Comparison of ENCODE assay signal across 23 mouse cellular contexts in genomic region chr10:21455863-21456262, GRCm38 (mm10).
DNase-seq lines count a peak whose midpoint lies in the region; ATAC-seq and TF ChIP-seq lines count a peak whose summit lies in the region.
"Had no signal": no experiment of that assay in that cellular context is flagged by ENCODE, and none has a peak within 500 bp of the region (broad histone marks: within the 10 kb centered on the region; RNA-seq: fewer than 3 reads in every experiment).

No protein-coding gene starts in this region.

- H3K4me2 ChIP-seq in forebrain, embryonic 16.5 days (ENCODE audit: low read length), result no peak overlapping the region
- no peak overlapping the region for H3K4me2 ChIP-seq in forebrain, embryonic 12.5 days
- no peak overlapping the region for H3K4me2 ChIP-seq in lung, embryonic 14.5 days
- H3K4me2 ChIP-seq in neural tube, embryonic 14.5 days (ENCODE audit: low read depth, low read length), result no peak overlapping the region
- H3K4me2 ChIP-seq: embryonic facial prominence, embryonic 15.5 days; heart, embryonic 12.5 days; liver, embryonic 15.5 days; neural tube, embryonic 12.5 days had no signal

- no peaks in the 10 kb centered on the region for H3K27me3 ChIP-seq in forebrain, embryonic 16.5 days (replicated peaks; ENCODE audit: control insufficient read depth, insufficient read depth, low read length)
- no peaks in the 10 kb centered on the region for H3K27me3 ChIP-seq in forebrain, embryonic 12.5 days
- no peaks in the 10 kb centered on the region for H3K27me3 ChIP-seq in lung, embryonic 14.5 days (ENCODE audit: insufficient read depth, low read length)
- no peaks in the 10 kb centered on the region for H3K27me3 ChIP-seq in neural tube, embryonic 14.5 days (ENCODE audit: control insufficient read depth, insufficient read depth, low read length)
- H3K27me3 ChIP-seq: embryonic facial prominence, embryonic 15.5 days; heart, embryonic 12.5 days; liver, embryonic 15.5 days; neural tube, embryonic 12.5 days had no signal

- peak; percentile 65 for DNase-seq in lung, embryonic 14.5 days
- DNase-seq in lung, postnatal 36 days, result no peak
- no peak for DNase-seq in neural tube, embryonic 10.5 days (ENCODE audit: extremely low spot score, low spot score)
- DNase-seq in retina, postnatal 1 day, result peak; percentile 75
- no peak for DNase-seq in right cerebral cortex, postnatal 36 days (ENCODE audit: low spot score in 2 of 2)
- DNase-seq: adrenal gland, postnatal 14 days; cerebellum, adult 8-10 months; gastrocnemius, postnatal 14 days; heart, postnatal 10 days; kidney, adult 2 months; liver; spleen, adult 18-20 months had no signal

- peaks cover 3% of the 10 kb centered on the region; the same call in 1 of the 2 replicates for H3K9me3 ChIP-seq in forebrain, embryonic 16.5 days (ENCODE audit: control insufficient read depth, low read length)
- H3K9me3 ChIP-seq in forebrain, embryonic 12.5 days, result no peaks in the 10 kb centered on the region
- H3K9me3 ChIP-seq in lung, embryonic 14.5 days (ENCODE audit: low read depth, low read length), result no peaks in the 10 kb centered on the region; the same call in 1 of the 2 replicates
- H3K9me3 ChIP-seq in neural tube, embryonic 14.5 days (ENCODE audit: control insufficient read depth, low read length), result no peaks in the 10 kb centered on the region
- H3K9me3 ChIP-seq: embryonic facial prominence, embryonic 15.5 days; limb, embryonic 10.5 days; liver, embryonic 15.5 days; neural tube, embryonic 12.5 days had no signal

- WGBS in forebrain, embryonic 16.5 days, result 18% methylated on average over 5 of the region's 5 CpGs
- WGBS in forebrain, embryonic 12.5 days, result 20% methylated on average over 5 of the region's 5 CpGs
- WGBS in lung, embryonic 14.5 days, result 35% methylated on average over 5 of the region's 5 CpGs
- 37% methylated on average over 5 of the region's 5 CpGs for WGBS in neural tube, embryonic 14.5 days

- peak; percentile 44; the same call in 1 of the 2 replicates for ATAC-seq in forebrain, embryonic 16.5 days
- no peak for ATAC-seq in forebrain, embryonic 12.5 days (ENCODE audit: low FRiP score)
- no peak; the same call in 1 of the 2 replicates for ATAC-seq in lung, embryonic 14.5 days (ENCODE audit: insufficient read depth)
- peak; percentile 49; the same call in 1 of the 2 replicates for ATAC-seq in neural tube, embryonic 14.5 days (ENCODE audit: low read depth)
- ATAC-seq: CD4-positive, CD25-positive, alpha-beta regulatory T cell, adult 4 months had no signal

- H3K36me3 ChIP-seq in forebrain, embryonic 16.5 days (ENCODE audit: control insufficient read depth, insufficient read depth), result no peaks in the 10 kb centered on the region
- H3K36me3 ChIP-seq in forebrain, embryonic 12.5 days (replicated peaks), result no peaks in the 10 kb centered on the region
- no peaks in the 10 kb centered on the region for H3K36me3 ChIP-seq in lung, embryonic 14.5 days (ENCODE audit: insufficient read depth)
- no peaks in the 10 kb centered on the region for H3K36me3 ChIP-seq in neural tube, embryonic 14.5 days (ENCODE audit: control insufficient read depth, insufficient read depth, low read length)
- H3K36me3 ChIP-seq: embryonic facial prominence, embryonic 15.5 days; heart, embryonic 12.5 days; limb, embryonic 10.5 days; liver, embryonic 15.5 days; neural tube, embryonic 12.5 days had no signal

- H3K9ac ChIP-seq in forebrain, embryonic 16.5 days (replicated peaks; ENCODE audit: low read depth, low read length), result no peak overlapping the region
- H3K9ac ChIP-seq in forebrain, embryonic 12.5 days, result no peak overlapping the region
- no peak overlapping the region for H3K9ac ChIP-seq in lung, embryonic 14.5 days
- no peak overlapping the region for H3K9ac ChIP-seq in neural tube, embryonic 14.5 days (replicated peaks; ENCODE audit: low read depth, low read length)
- H3K9ac ChIP-seq: embryonic facial prominence, embryonic 15.5 days; heart, embryonic 12.5 days; liver, embryonic 15.5 days; neural tube, embryonic 12.5 days had no signal

- peaks cover 8% of the 10 kb centered on the region for H3K4me1 ChIP-seq in forebrain, embryonic 16.5 days (replicated peaks; ENCODE audit: control insufficient read depth, insufficient read depth, low read length)
- H3K4me1 ChIP-seq in forebrain, embryonic 12.5 days, result peaks cover 13% of the 10 kb centered on the region
- H3K4me1 ChIP-seq in lung, embryonic 14.5 days (ENCODE audit: insufficient read depth), result no peaks in the 10 kb centered on the region
- H3K4me1 ChIP-seq in neural tube, embryonic 14.5 days (ENCODE audit: control insufficient read depth, insufficient read depth, low read length), result no peaks in the 10 kb centered on the region; the same call in 1 of the 2 replicates
- H3K4me1 ChIP-seq: megakaryocyte, embryonic 14.5 days had no signal

- H3K27ac ChIP-seq in forebrain, embryonic 16.5 days (ENCODE audit: low read length), result no peak overlapping the region
- H3K27ac ChIP-seq in forebrain, embryonic 12.5 days, result no peak overlapping the region
- H3K27ac ChIP-seq in lung, embryonic 14.5 days (ENCODE audit: low read depth), result no peak overlapping the region
- no peak overlapping the region for H3K27ac ChIP-seq in neural tube, embryonic 14.5 days (ENCODE audit: low read depth, low read length)
- H3K27ac ChIP-seq: embryonic facial prominence, embryonic 15.5 days; kidney, postnatal 0 days; limb, embryonic 10.5 days; liver, embryonic 15.5 days; neural tube, embryonic 12.5 days had no signal

- no peak overlapping the region for H3K4me3 ChIP-seq in forebrain, embryonic 16.5 days (replicated peaks; ENCODE audit: low read length)
- no peak overlapping the region for H3K4me3 ChIP-seq in forebrain, embryonic 12.5 days (replicated peaks)
- no peak overlapping the region for H3K4me3 ChIP-seq in lung, embryonic 14.5 days (ENCODE audit: low read depth, low read length)
- no peak overlapping the region for H3K4me3 ChIP-seq in neural tube, embryonic 14.5 days (ENCODE audit: low read depth, low read length)
- H3K4me3 ChIP-seq: embryonic facial prominence, embryonic 15.5 days; heart, embryonic 12.5 days; limb, embryonic 10.5 days; liver, embryonic 15.5 days; megakaryocyte, embryonic 14.5 days; neural tube, embryonic 12.5 days had no signal

- TF ChIP-seq CTCF in lung, embryonic 14.5 days (IDR thresholded peaks at IDR 0.05; ENCODE audit: low read depth), result no peak

Comparison
In these comparisons a context has a peak if more than half of its experiments do, and no peak if none do; other contexts are left out.
1. ATAC-seq: peak in forebrain, embryonic 16.5 days (single experiment) and neural tube, embryonic 14.5 days (single experiment); none in forebrain, embryonic 12.5 days (single experiment) and lung, embryonic 14.5 days (single experiment).
2. DNase-seq: peak in lung, embryonic 14.5 days (single experiment) and retina, postnatal 1 day (single experiment); none in lung, postnatal 36 days (single experiment), neural tube, embryonic 10.5 days (single experiment) and right cerebral cortex, postnatal 36 days (0 of 2).